Mouse (Mus musculus): Measurements from ENCODE around the gene Nemp2. TPM values are rescaled to one million over a fixed set of nuclear protein-coding genes. Genes with fewer than 3 reads are reported as not detected.

The Nemp2 gene
- polyA plus RNA-seq, 1 experiment from 2014 or later = 10.9 TPM

Other genes starting within 250 kb of the Nemp2 start
- 6.6 and 10.1 TPM in 2 replicates for gene Nab1, start 130.0 kb upstream of the Nemp2 start, polyA plus RNA-seq (2016; fragmentation: Nextera tagmentation; extraction: Ambion mirVana)
- 3.9 and 4.0 TPM in 2 replicates for gene Mfsd6, start 96.8 kb downstream of the Nemp2 start, polyA plus RNA-seq (2016; fragmentation: Nextera tagmentation; extraction: Ambion mirVana)
- gene Inpp1, start 187.0 kb downstream of the Nemp2 start, polyA plus RNA-seq (2016; fragmentation: Nextera tagmentation; extraction: Ambion mirVana) = 12.0 and 13.2 TPM in 2 replicates
- gene Hibch, start 214.2 kb downstream of the Nemp2 start, polyA plus RNA-seq (2016; fragmentation: Nextera tagmentation; extraction: Ambion mirVana) = 22.8 and 23.6 TPM in 2 replicates